Mouse (Mus musculus) liver, embryonic 11.5 days (tissue): ENCODE results near the gene Kcnq5. TPM values are rescaled to one million over a fixed set of nuclear protein-coding genes. Genes with fewer than 3 reads are reported as not detected.

Experiments
- ATAC-seq: fragments of 200-750 bp; cut with Nextera tagmentation; replicated peaks from 2 replicates; pipeline ENCODE4 v1.8.0; 2017; ENCODE audit warnings: moderate number of reproducible peaks, mild to moderate bottlenecking, moderate TSS enrichment, moderate library complexity; ENCODE audit not compliant: low FRiP score
- DNase-seq: peaks from one replicate; pipeline ENCODE4 v3.0.0-alpha.2; 2017; ENCODE audit warnings: low spot score
- H3K27ac ChIP-seq: fragments of 300-500 bp; sonication (generic); 2 replicates; pipeline ENCODE4 v1.5.1; 2014; ENCODE audit warnings: mild to moderate bottlenecking, low read depth, low read length, control low read depth
- H3K27me3 ChIP-seq: fragments of 300-500 bp; sonication (generic); replicated peaks from 2 replicates; pipeline ENCODE4 v1.6.1; 2014; ENCODE audit warnings: low read length, mixed read lengths; ENCODE audit not compliant: control insufficient read depth, insufficient read depth
- H3K36me3 ChIP-seq: fragments of 300-500 bp; sonication (generic); 2 replicates; pipeline ENCODE4 v1.6.1; 2014; ENCODE audit warnings: mild to moderate bottlenecking, low read length, moderate library complexity, mixed read lengths; ENCODE audit not compliant: control insufficient read depth, insufficient read depth
- H3K4me1 ChIP-seq: fragments of 300-500 bp; sonication (generic); replicated peaks from 2 replicates; pipeline ENCODE4 v1.6.1; 2014; ENCODE audit warnings: low read length, mixed read lengths; ENCODE audit not compliant: control insufficient read depth, insufficient read depth
- H3K4me2 ChIP-seq: fragments of 300-500 bp; sonication (generic); 2 replicates; pipeline ENCODE4 v1.6.1; 2014; ENCODE audit warnings: mild to moderate bottlenecking, control low read depth, moderate library complexity
- H3K4me3 ChIP-seq: fragments of 300-500 bp; sonication (generic); 2 replicates; pipeline ENCODE4 v1.5.1; 2014; ENCODE audit warnings: low read depth, low read length, control low read depth
- H3K9ac ChIP-seq: fragments of 300-500 bp; sonication (generic); 2 replicates; pipeline ENCODE4 v1.6.1; 2014; ENCODE audit warnings: low read depth, low read length, control low read depth
- H3K9me3 ChIP-seq: fragments of 300-500 bp; sonication (generic); 2 replicates; pipeline ENCODE4 v1.6.1; 2016; ENCODE audit warnings: low read length, inconsistent platforms, mixed read lengths; ENCODE audit not compliant: control insufficient read depth
- WGBS: fragments of 180-500 bp; shearing (Covaris S2); extraction: QIAGEN DNeasy Blood & Tissue Kit; methylation state at CpG from one replicate; pipeline ENCODE4 v1.1.7; 2014; 5-methylcytosine and 5-hydroxymethylcytosine counted together
- polyA plus RNA-seq: library from polyadenylated mRNA; unstranded; fragments of >200 nt; fragmentation: Nextera tagmentation; extraction: Ambion mirVana; gene quantifications from 2 replicates; pipeline ENCODE4 v1.2.1, GENCODE M21; 2014

The Kcnq5 gene
- polyA plus RNA-seq, 1 experiment from 2014 or later = 2.0 TPM

GRCm38 (mm10) chr1:21805064-21805463, 156.7 kb downstream of the Kcnq5 start:
- Histone ChIP-seq H3K4me2 (no peak overlapping the region), H3K27ac (no peak overlapping the region), H3K27me3 (no peaks in the 10 kb centered on the region), H3K4me1 (no peaks in the 10 kb centered on the region), H3K4me3 (no peak overlapping the region), H3K9ac (no peak overlapping the region), H3K9me3 (no peaks in the 10 kb centered on the region), H3K36me3 (no peaks in the 10 kb centered on the region)
- no peak for ATAC-seq
- no peak for DNase-seq
- WGBS = 86% methylated on average over 2 of the region's 2 CpGs

DNA sequence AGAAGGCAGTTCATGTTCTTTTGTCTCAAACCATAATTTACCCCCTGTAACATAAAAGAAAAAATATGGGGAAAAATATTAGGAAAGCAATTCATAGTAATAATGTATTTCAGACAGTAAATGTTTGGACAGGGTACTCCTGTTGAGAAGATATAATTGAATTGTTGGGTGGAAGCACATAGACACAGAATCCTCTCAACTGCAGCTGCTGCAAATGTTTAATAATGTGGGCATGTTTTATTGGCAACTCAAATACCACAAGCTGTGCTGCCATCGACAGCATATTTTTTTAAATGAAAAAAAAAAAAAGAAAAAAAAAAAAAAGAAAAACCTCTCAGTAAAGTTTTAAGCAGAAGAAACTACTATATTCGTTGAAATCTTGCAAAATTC, 157.3 kb downstream of the Kcnq5 start:
- no peak for DNase-seq
- no peak for ATAC-seq
- no peak overlapping the region for H3K4me2 ChIP-seq
- no peak overlapping the region for H3K9ac ChIP-seq
- WGBS = 76% methylated on average over 2 of the region's 2 CpGs
- no peak overlapping the region for H3K27ac ChIP-seq
- no peaks in the 10 kb centered on the region for H3K36me3 ChIP-seq
- H3K9me3 ChIP-seq = no peaks in the 10 kb centered on the region
- H3K27me3 ChIP-seq = no peaks in the 10 kb centered on the region
- H3K4me1 ChIP-seq = no peaks in the 10 kb centered on the region
- no peak overlapping the region for H3K4me3 ChIP-seq

- 78% methylated on average over 5 of the region's 5 CpGs for WGBS
- ATAC-seq = no peak
- no peak overlapping the region for H3K4me2 ChIP-seq
- H3K27ac ChIP-seq = no peak overlapping the region
- no peaks in the 10 kb centered on the region for H3K9me3 ChIP-seq
- H3K4me1 ChIP-seq = no peaks in the 10 kb centered on the region
- H3K36me3 ChIP-seq = no peaks in the 10 kb centered on the region
- H3K27me3 ChIP-seq = no peaks in the 10 kb centered on the region
- no peak overlapping the region for H3K9ac ChIP-seq
- H3K4me3 ChIP-seq = no peak overlapping the region
- DNase-seq = no peak
Measured at GRCm38 (mm10) chr1:21803751-21804476, 157.8 kb downstream of the Kcnq5 start.

DNA sequence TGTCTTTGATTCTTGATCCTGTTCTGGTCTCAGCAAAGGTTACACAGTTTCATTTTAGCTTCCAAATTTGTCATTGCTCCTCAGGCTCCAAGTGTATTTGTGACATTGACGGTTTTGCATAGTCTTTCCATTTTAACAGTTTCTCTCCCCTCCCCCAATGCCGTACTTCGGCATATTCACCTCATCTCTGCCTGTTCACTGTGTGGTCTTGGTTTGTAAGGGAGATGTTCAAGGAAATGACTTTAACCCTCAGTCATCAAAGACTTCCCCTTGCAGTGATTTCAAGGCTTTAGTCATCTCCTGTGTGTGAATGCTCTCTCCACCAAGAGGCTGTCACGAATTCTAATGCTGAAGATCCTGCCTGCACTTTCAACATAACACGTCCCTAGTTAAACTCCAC, 181.0 kb downstream of the Kcnq5 start:
- WGBS = 78% methylated on average over 5 of the region's 5 CpGs
- no peaks in the 10 kb centered on the region for H3K36me3 ChIP-seq
- DNase-seq (no peak), ATAC-seq (no peak)
- H3K4me2 ChIP-seq = no peak overlapping the region
- H3K27ac ChIP-seq = no peak overlapping the region
- H3K4me1 ChIP-seq = no peaks in the 10 kb centered on the region
- no peaks in the 10 kb centered on the region for H3K27me3 ChIP-seq
- H3K4me3 ChIP-seq = no peak overlapping the region
- no peaks in the 10 kb centered on the region for H3K9me3 ChIP-seq
- H3K9ac ChIP-seq = no peak overlapping the region

GRCm38 (mm10) chr1:21777560-21777959, 184.2 kb downstream of the Kcnq5 start:
- no peaks in the 10 kb centered on the region for H3K36me3 ChIP-seq
- 82% methylated on average over 5 of the region's 5 CpGs for WGBS
- no peak overlapping the region for H3K4me3 ChIP-seq
- H3K9ac ChIP-seq = no peak overlapping the region
- ATAC-seq (no peak), DNase-seq (no peak)
- no peak overlapping the region for H3K4me2 ChIP-seq
- H3K27me3 ChIP-seq = no peaks in the 10 kb centered on the region
- no peaks in the 10 kb centered on the region for H3K9me3 ChIP-seq
- H3K4me1 ChIP-seq = no peaks in the 10 kb centered on the region
- H3K27ac ChIP-seq = no peak overlapping the region

GRCm38 (mm10) chr1:21773931-21774330, 187.8 kb downstream of the Kcnq5 start:
- 68% methylated on average over 5 of the region's 5 CpGs for WGBS
- Histone ChIP-seq H3K4me3 (no peak overlapping the region), H3K27me3 (no peaks in the 10 kb centered on the region), H3K9ac (no peak overlapping the region), H3K36me3 (no peaks in the 10 kb centered on the region), H3K4me1 (no peaks in the 10 kb centered on the region), H3K4me2 (no peak overlapping the region), H3K27ac (no peak overlapping the region), H3K9me3 (no peaks in the 10 kb centered on the region)
- DNase-seq = no peak
- ATAC-seq = no peak

DNA sequence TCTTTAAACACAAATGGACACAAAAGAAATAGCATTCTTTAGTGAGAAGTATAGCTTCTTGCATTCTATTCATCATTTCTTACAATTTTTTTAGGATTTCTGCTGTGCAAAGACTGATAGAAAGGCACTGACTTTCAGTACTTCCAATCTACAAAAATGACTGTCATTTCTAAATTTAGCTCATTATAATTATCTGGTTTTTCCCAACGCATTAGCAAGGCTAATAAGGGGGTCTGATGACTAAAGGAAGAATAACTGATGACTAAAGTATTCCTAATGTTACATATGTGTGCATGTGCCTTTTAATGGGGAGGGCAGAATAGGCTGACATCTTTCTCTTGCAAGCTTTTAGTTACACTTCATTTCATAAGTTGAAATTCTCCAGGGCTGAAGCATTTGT, 191.2 kb downstream of the Kcnq5 start:
- Histone ChIP-seq H3K4me1 (no peaks in the 10 kb centered on the region), H3K9me3 (no peaks in the 10 kb centered on the region), H3K36me3 (no peaks in the 10 kb centered on the region), H3K4me2 (no peak overlapping the region), H3K27me3 (no peaks in the 10 kb centered on the region), H3K27ac (no peak overlapping the region), H3K4me3 (no peak overlapping the region), H3K9ac (no peak overlapping the region)
- WGBS = 63% methylated on average over 1 of the region's 1 CpGs
- ATAC-seq (no peak), DNase-seq (no peak)

DNA sequence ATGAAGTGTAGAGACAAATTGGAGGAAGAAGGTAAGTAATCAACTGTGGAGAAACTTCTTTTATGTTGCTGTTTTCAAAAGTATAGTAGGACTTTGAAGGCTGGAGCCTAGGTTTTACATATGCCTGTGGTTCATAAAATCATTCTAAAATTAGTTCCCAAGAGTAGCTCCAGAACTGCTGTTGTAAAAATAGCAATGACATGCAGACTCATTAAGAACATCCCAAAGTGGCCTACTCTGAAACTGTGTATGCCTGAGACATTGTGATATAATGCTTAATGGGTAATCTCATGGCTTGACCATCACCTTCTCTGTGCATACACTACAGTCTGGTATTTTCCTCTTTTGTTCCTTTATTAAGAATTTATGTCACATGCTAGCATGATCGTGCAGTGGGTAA, 212.4 kb downstream of the Kcnq5 start:
- Histone ChIP-seq H3K27me3 (no peaks in the 10 kb centered on the region), H3K9ac (no peak overlapping the region), H3K4me2 (no peak overlapping the region), H3K4me3 (no peak overlapping the region), H3K36me3 (no peaks in the 10 kb centered on the region), H3K27ac (no peak overlapping the region), H3K9me3 (no peaks in the 10 kb centered on the region), H3K4me1 (no peaks in the 10 kb centered on the region)
- ATAC-seq (no peak), DNase-seq (no peak)
- 77% methylated on average over 1 of the region's 1 CpGs for WGBS

DNA sequence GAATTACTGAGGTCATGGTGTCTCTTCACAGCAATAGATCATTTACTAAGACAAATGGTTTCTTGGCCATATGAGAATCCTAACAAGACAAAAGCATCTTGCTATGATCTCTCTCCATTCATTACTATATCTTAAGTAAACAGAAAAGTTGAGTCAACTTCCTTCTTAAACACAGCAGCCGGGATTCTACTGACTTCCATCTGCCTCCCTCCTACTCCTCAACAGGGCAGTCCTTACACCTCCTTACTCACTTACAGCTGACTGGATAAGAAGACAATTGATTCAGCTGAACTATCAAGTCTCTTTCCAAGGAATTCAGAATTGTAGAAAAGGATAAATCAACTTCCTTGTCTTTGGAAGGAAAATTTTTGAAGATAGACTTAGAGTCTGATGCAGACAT, 232.6 kb downstream of the Kcnq5 start:
- ATAC-seq (no peak), DNase-seq (no peak)
- Histone ChIP-seq H3K4me1 (no peaks in the 10 kb centered on the region), H3K27ac (no peak overlapping the region), H3K4me3 (no peak overlapping the region), H3K9me3 (no peaks in the 10 kb centered on the region), H3K9ac (no peak overlapping the region), H3K36me3 (no peaks in the 10 kb centered on the region), H3K4me2 (no peak overlapping the region), H3K27me3 (no peaks in the 10 kb centered on the region)
- 42% methylated on average over 1 of the region's 1 CpGs for WGBS
